Mouse (Mus musculus): ENCODE measurements at regions not wholly inside any gene's neighbourhood (a gene's known extent, or its start where the extent isn't known, plus 50 kb on each side); places are given as distances from the start of the nearest gene placed in this dataset.

DNA sequence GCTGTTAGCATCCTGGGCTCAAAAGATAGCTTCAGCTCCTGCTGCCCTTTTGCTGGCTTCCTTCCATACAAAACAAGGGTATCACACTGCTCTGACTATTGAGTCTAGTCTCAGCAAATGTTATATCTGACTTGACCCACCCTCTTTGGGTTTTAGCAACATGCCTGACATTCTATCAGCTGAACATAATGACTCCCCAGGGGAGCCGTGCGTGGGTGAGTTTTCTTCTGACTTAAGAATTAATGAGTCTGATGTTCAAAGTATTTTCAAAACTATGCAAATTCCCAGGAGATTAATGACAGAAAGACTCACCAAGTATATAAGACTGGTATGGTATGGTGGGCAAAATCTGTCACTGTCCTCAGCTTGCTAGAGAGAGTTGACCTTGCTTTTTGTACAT, 159.0 kb downstream of the Pmp22 start:
- no peak for DNase-seq (ENCODE audit: low read depth, low spot score)

DNA sequence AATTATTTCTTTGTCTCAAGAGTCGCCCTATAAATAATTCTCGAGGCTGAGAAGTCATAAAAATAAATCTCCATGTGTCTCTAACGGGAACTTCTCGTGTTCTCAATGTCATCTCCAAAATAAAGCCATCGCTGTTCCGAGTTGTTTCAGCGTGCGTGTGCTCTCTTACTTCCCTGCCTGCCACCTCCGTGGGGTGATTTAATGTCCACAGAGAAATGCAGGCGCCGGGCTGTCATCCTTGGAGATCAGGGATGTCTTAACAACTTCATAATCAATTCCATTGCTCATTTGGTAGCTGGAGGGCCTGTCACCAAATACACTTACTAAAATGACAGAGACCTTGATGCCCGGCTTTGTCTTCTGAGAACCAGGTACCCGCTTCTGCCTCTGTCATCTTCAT, 161.8 kb downstream of the Pmp22 start:
- DNase-seq (ENCODE audit: low read depth, low spot score), result no peak

- no peak for DNase-seq (ENCODE audit: low read depth, low spot score)
Observed at GRCm38 (mm10) chr11:63293485-63293884, 164.7 kb downstream of the Pmp22 start.

DNA sequence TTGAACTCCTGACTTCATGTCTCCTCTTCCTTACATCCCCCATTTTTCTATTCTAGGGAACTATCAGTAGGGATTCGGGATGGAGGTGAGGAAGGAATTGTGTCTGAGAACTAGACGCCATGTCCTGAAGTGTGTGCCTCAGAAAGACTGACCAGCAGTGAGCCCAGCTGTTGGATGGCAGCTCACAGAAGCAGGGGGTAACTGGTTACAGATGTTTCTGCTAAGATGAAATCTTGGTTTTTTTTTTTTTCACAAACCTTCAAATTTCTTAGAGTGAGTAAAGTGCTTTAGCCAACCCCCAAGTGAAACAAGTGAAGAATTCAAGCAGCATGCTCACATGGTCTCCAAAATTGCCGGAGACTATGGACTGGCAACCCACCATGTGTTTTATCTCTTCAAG, 165.7 kb downstream of the Pmp22 start:
- DNase-seq (ENCODE audit: low read depth, low spot score), result no peak

DNA sequence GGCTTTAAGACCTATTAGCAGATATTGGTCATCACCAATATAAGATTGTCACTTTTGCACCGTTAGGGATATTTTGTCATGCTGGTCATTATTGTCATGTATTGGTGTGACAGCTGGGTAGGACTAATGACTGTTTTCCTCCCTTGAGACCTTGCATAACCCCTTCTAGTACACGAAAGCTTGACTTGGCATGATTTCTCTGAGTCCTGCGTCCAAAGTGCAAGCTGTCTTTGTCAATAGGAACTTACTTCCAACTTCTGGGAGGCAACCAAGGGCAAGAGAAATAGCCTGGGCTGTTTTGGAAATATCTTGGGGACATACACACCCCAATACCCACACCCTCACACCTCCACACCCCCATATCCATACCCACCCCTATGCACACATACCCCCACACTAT, 167.7 kb downstream of the Pmp22 start:
- DNase-seq (ENCODE audit: low read depth, low spot score), result no peak

GRCm38 (mm10) chr11:63299712-63300581, 171.2 kb downstream of the Pmp22 start:
- DNase-seq (ENCODE audit: low read depth, low spot score), result no peak

- no peak for DNase-seq (ENCODE audit: low read depth, low spot score)
Observed at GRCm38 (mm10) chr11:63325166-63325565, 196.4 kb downstream of the Pmp22 start.

GRCm38 (mm10) chr11:63326864-63327263, 198.1 kb downstream of the Pmp22 start:
- DNase-seq (ENCODE audit: low read depth, low spot score), result no peak

DNA sequence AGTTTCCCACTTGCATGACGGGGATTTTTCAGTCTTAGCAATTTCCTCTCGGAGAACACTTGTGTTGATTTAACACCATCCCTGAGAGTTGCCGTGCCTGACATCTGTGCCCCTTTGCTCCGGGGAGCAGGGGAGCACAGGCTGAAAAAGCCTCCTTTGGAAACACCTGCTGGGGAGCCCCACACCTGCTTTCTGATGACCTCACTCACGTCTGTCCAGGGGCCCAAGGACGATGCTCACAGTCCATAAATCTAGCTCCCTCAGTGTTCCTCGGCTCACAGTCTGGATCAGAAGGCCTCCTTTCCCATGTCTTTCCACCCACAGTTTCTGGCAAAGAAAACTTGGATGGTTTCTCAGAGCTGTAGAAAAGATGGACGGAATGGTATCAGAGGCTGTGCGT, 208.7 kb downstream of the Pmp22 start:
- DNase-seq (ENCODE audit: low read depth, low spot score), result no peak

DNA sequence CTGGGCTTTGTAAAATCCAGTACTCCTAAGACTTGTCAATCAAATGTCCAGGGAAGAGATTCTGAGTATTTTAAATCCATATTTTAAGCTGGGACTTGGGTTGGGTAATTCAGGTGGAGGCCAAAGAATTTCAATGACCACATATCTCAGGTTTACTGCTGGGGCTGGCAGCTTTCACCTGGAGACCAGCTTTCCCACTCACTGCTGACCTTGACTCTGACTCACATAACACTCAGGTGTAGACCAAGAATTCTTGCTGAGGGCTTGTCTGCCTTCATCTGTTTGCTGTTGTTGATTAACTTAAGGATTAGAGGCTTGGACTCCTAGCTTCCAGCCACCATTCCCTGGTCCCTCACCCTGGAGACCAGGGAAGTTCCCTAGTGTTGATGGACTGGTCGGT, 209.5 kb downstream of the Pmp22 start:
- DNase-seq (ENCODE audit: low read depth, low spot score), result no peak

- no peak for DNase-seq (ENCODE audit: low read depth, low spot score)
Observed at GRCm38 (mm10) chr11:63345653-63346052, 216.9 kb downstream of the Pmp22 start.

DNA sequence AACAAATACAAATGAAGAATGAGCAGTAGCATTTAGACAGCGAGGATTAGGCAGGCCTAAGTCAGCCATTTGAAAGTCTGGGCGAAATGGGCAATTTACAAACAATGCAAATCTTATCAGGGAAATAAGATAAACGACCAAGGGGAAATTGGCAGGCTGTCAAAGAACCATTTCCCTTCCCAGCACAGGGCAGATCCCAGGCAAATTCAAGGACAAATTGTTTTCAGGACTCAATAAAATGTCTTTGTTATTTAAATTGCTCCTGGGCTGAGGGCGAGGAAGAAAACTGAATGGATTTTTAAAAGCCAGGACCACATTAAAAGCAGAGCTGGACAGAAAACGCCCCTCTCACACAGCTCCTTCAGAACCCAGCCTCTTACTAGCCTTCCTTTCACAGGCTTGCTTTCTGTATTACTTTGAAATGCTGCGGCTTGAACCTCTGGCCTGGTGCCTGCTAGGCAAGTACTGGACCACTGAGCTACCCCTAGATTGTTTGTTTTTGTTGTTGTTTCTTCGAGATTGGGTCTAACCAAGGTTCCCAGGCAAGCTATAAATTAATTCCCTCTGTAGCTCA, 221.4 kb downstream of the Pmp22 start:
- DNase-seq (ENCODE audit: low read depth, low spot score), result no peak

DNA sequence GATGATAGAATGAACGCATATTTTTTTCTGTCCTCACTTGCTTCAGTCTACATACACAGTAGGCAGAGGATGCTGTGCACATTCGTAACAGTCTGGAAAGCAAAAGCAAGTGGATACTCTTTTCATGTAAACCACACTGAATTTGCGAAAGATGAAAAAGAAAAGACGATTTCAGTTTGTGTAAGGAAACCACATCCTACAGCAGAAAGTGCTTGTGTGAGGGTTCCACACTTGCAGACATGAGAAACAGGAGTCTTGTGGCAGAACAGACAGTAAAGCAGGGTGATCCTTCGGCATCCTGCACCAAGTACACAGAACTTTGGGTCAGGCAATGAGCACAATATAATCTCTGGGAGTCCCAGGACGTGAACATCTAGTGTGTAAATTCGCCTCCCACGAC, 223.2 kb downstream of the Pmp22 start:
- DNase-seq (ENCODE audit: low read depth, low spot score), result peak; percentile 6

GRCm38 (mm10) chr11:63352990-63353389, 224.2 kb downstream of the Pmp22 start:
- DNase-seq (ENCODE audit: low read depth, low spot score), result no peak

DNA sequence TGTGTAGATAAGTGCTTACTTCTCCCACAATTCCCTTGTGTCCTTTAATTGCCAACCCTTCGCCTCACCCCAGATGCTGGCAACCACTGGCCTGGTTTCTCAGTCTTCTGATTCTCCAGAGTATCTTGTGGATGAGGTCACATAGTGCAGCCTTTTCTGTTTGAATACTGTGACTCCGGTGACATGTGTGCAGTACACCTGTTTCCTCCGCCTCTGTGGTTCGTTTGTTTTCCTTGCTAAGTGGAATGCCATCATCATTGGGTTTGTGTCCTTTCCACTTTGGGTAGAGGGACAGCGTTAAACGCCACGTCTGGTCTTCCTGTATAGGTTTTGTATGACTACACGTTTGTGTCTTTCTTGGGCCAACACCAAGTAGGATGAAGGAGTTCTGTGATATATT, 224.9 kb downstream of the Pmp22 start:
- no peak for DNase-seq (ENCODE audit: low read depth, low spot score)

- no peak for DNase-seq (ENCODE audit: low read depth, low spot score)
Observed at GRCm38 (mm10) chr11:63357772-63358344, 229.1 kb downstream of the Pmp22 start.

GRCm38 (mm10) chr11:63367756-63368265, 239.0 kb downstream of the Pmp22 start:
- DNase-seq (ENCODE audit: low read depth, low spot score), result no peak

DNA sequence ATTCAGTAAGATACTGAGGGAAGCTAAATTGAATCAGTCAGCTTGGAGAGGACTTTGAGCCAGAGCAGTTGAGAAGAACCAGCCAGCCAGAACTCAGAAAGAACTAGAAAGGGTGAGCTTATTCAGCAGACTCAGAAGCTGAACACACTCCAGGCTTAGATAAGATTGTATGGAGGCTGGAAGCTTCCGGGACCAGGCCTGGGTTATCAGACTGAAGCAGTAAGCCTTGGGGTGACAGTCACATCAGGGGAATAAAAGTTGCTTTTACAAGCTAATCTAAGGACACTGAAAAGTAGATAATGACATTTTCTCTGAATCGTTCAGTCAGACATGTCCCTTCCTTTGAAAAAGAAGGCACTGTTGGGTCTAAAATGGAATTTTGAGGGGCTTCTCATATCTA, 240.7 kb downstream of the Pmp22 start:
- DNase-seq (ENCODE audit: low read depth, low spot score), result no peak

DNA sequence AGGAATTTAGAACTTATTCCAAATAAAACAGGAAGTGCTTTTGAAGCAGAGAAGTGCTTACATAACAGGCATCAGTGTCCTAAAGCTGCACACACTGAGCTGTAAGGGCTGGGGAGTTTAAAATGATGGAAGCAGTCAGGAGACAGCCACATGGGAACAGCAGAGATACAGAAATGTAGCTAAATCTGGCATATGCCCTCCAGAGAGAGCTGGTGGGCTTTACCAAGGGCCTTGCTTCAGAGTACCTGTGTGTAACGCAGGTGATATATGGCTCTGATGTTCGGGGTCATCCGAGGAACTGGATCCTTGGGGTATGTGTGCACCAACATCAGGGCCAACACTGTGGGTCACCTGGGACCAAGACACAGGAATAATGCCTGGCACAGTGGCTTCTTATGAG, 247.5 kb downstream of the Pmp22 start:
- DNase-seq (ENCODE audit: low read depth, low spot score), result no peak

- no peak for DNase-seq (ENCODE audit: low read depth, low spot score)
Observed at GRCm38 (mm10) chr11:63376991-63377390, 248.2 kb downstream of the Pmp22 start.

GRCm38 (mm10) chr11:63388247-63388646, 259.5 kb downstream of the Pmp22 start:
- no peak for DNase-seq (ENCODE audit: low read depth, low spot score)

GRCm38 (mm10) chr11:63391478-63391877, 262.7 kb downstream of the Pmp22 start:
- peak; percentile 1 for DNase-seq (ENCODE audit: low read depth, low spot score)

GRCm38 (mm10) chr11:63392378-63392777, 263.6 kb downstream of the Pmp22 start:
- peak; percentile 27 for DNase-seq (ENCODE audit: low read depth, low spot score)
